Mouse (Mus musculus) layer of hippocampus, adult 2 months (tissue): ENCODE measurements at regions not wholly inside any gene's neighbourhood (a gene's known extent, or its start where the extent isn't known, plus 50 kb on each side); places are given as distances from the start of the nearest gene placed in this dataset.
"Not testable (repeated sequence)": the region's sequence is repeated elsewhere in the genome, so short reads cannot be mapped to it uniquely, and the experiment has no call there.

ENCODE experiments used
- DNase-seq, 2 experiments: peaks; one replicate each; pipeline ENCODE4 v3.0.0; 2022; ENCODE audit warnings: low spot score in 2 of 2
- H3K27ac ChIP-seq: fragments of 200-600 bp; 2 replicates; pipeline ENCODE4 v1.8.1; 2022
- H3K4me3 ChIP-seq: fragments of 200-600 bp; 2 replicates; pipeline ENCODE4 v1.8.1; 2022; ENCODE audit warnings: mild to moderate bottlenecking
- CTCF ChIP-seq: fragments of 200-600 bp; conservative IDR thresholded peaks from 2 replicates; pipeline ENCODE4 v1.8.1; 2022; ENCODE audit warnings: antibody characterized with exemption, mild to moderate bottlenecking, moderate library complexity

- H3K4me3 ChIP-seq, result no peak overlapping the region
- TF ChIP-seq CTCF, result no peak
- H3K27ac ChIP-seq, result no peak overlapping the region
- DNase-seq, result no peak
Observed at GRCm38 (mm10) chr8:126877039-126877365, 68.6 kb downstream of the Tomm20 start.

GRCm38 (mm10) chr8:126876300-126877038, 69.2 kb downstream of the Tomm20 start:
- H3K27ac ChIP-seq, result no peak overlapping the region
- no peak for TF ChIP-seq CTCF
- no peak for DNase-seq
- no peak overlapping the region for H3K4me3 ChIP-seq

GRCm38 (mm10) chr8:126875491-126876155, 70.0 kb downstream of the Tomm20 start:
- H3K27ac ChIP-seq, result no peak overlapping the region
- DNase-seq, result no peak
- H3K4me3 ChIP-seq, result no peak overlapping the region
- no peak for TF ChIP-seq CTCF

GRCm38 (mm10) chr8:126874846-126875245, 70.8 kb downstream of the Tomm20 start:
- no peak overlapping the region for H3K4me3 ChIP-seq
- no peak overlapping the region for H3K27ac ChIP-seq
- peak; percentile 60 for TF ChIP-seq CTCF
- DNase-seq, result no peak

GRCm38 (mm10) chr8:126874126-126874730, 71.4 kb downstream of the Tomm20 start:
- DNase-seq, result no peak
- no peak for TF ChIP-seq CTCF
- Histone ChIP-seq H3K27ac (no peak overlapping the region), H3K4me3 (no peak overlapping the region)

GRCm38 (mm10) chr8:126873306-126873705, 72.3 kb downstream of the Tomm20 start:
- TF ChIP-seq CTCF, result no peak
- no peak overlapping the region for H3K4me3 ChIP-seq
- no peak overlapping the region; the same call in 1 of the 2 replicates for H3K27ac ChIP-seq

GRCm38 (mm10) chr8:126872574-126872973, 73.1 kb downstream of the Tomm20 start:
- DNase-seq, result no peak
- Histone ChIP-seq H3K4me3 (no peak overlapping the region), H3K27ac (peak overlapping the region; percentile 28; the same call in 1 of the 2 replicates)
- no peak for TF ChIP-seq CTCF

More at GRCm38 (mm10) chr8:126873306-126873705, 72.3 kb downstream of the Tomm20 start:
- DNase-seq, result no peak

- peak overlapping the region; percentile 28; the same call in 1 of the 2 replicates for H3K27ac ChIP-seq
- no peak for DNase-seq
- no peak overlapping the region for H3K4me3 ChIP-seq
- no peak for TF ChIP-seq CTCF
Observed at GRCm38 (mm10) chr8:126872133-126872532, 73.5 kb downstream of the Tomm20 start.

- no peak overlapping the region for H3K27ac ChIP-seq
- TF ChIP-seq CTCF, result no peak
- DNase-seq, result no peak
Observed at GRCm38 (mm10) chr8:126869464-126869850, 76.2 kb downstream of the Tomm20 start.

GRCm38 (mm10) chr8:126868831-126869463, 76.7 kb downstream of the Tomm20 start:
- Histone ChIP-seq H3K27ac (no peak overlapping the region), H3K4me3 (no peak overlapping the region)
- no peak for DNase-seq
- TF ChIP-seq CTCF, result no peak

More at GRCm38 (mm10) chr8:126869464-126869850, 76.2 kb downstream of the Tomm20 start:
- H3K4me3 ChIP-seq, result no peak overlapping the region

GRCm38 (mm10) chr8:126867121-126867988, 78.3 kb downstream of the Tomm20 start:
- no peak for DNase-seq
- TF ChIP-seq CTCF, result no peak
- Histone ChIP-seq H3K27ac (no peak overlapping the region), H3K4me3 (no peak overlapping the region)

GRCm38 (mm10) chr8:126864314-126864948, 81.2 kb downstream of the Tomm20 start:
- Histone ChIP-seq H3K27ac (no peak overlapping the region), H3K4me3 (no peak overlapping the region)
- no peak for DNase-seq
- no peak for TF ChIP-seq CTCF

- H3K27ac ChIP-seq, H3K4me3 ChIP-seq, DNase-seq: not testable (repeated sequence)
Observed at GRCm38 (mm10) chr8:126863661-126864060, 82.0 kb downstream of the Tomm20 start.
